Mouse (Mus musculus) embryo, embryonic 11.5 days (tissue): ENCODE measurements around the gene Klk1.
"Not testable (repeated sequence)": the region's sequence is repeated elsewhere in the genome, so short reads cannot be mapped to it uniquely, and the experiment has no call there.

Experiments used
- DNase-seq: peaks from one replicate; pipeline ENCODE4 v3.0.0-alpha.2; 2012; ENCODE audit warnings: low read depth, low spot score

Gene Klk1

DNA sequence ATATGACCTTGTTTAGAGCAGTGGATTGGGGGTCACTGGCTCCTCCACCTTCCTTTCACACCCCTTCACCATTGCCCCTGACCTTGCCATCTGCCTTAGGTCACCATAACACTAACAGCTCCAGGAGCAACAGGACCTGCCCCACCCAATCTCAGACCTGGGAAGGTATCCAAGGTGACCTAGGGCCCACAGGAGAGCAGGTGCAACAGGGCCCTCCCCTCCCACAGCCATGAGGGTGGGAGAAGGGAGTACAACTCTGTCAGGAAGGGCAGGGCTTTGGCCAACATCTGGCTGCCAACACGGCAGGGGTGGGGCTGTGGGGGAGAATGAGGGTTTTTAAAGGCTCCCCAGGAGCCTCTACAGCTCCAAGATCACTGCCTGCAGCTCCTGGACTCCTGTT is at the start of gene Klk1:
Klk1 (plus strand) TSS at position 285 of the 400 bp plus-strand sequence.
- no peak for DNase-seq

GRCm38 (mm10) chr7:44179299-44180045 is 45.7 kb upstream of the Klk1 start:
- no peak for DNase-seq

GRCm38 (mm10) chr7:44186516-44186915 is 38.6 kb upstream of the Klk1 start:
- DNase-seq: not testable (repeated sequence)

GRCm38 (mm10) chr7:44187936-44188335 is 37.2 kb upstream of the Klk1 start, which contains the start of gene Klk1b24:
Gene Klk1b24, plus strand, starts transcription at chr7:44188236.
- DNase-seq: not testable (repeated sequence)

GRCm38 (mm10) chr7:44193466-44193865 is 31.7 kb upstream of the Klk1 start:
- not testable (repeated sequence) for DNase-seq

DNA sequence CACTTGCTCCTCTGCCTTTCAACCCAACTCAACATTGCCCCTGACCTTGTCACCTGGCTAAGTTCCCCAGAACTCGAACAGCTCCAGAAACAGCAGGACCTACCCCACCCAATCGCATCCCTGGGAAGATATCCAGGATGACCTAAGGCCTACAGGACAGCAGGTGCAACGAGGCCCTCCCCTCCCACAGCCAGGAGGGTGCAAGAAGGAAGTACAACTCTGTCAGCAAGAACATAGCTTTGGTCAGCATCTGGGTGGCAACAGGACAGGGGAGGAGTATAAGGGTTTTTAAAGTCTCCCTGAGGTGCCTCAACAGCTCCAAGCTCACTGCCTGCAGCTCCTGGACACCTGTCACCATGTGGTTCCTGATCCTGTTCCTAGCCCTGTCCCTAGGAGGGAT is 27.3 kb upstream of the Klk1 start, which contains the start of gene Klk1b3:
Klk1b3 (plus strand) TSS at position 301 of the 400 bp plus-strand sequence.
- DNase-seq: no peak

DNA sequence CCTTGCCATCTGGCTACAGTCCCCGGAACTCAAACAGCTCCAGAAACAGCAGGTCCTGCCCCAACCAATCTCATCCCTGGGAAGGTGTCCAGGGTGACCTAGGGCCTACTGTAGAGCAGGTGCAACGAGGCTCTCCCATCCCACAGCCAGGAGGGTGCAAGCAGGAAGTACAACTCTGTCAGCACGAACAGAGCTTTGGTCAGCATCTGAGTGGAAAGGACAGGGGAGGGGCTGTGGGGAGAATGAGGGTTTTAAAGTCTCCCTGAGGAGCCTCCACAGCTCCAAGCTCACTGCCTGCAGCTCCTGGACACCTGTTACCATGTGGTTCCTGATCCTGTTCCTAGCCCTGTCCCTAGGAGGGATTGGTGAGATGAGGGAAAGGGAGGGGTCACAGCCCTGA is 18.0 kb upstream of the Klk1 start, which contains the start of gene Klk1b4:
Klk1b4 (plus strand) TSS at position 301 of the 400 bp plus-strand sequence.
- not testable (repeated sequence) for DNase-seq

DNA sequence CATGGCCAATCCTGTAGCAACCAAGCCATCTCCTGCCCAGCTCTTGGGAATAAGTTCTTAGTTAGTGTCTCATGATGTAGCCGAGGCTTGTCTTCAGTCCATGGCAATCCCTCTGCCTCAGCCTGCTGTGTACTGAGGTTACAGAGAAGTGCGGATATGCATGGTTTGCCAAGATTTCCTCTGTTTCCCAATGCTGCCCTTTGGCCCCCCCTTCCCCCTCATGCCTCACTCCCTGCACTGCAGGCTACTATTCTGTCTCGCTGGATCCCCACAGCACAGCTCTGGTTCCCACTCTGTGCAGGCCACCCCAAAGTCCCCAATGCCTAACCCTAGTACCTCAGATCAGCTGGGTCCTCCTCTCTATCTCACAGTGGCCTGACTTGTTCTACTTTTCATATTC is 16.9 kb upstream of the Klk1 start:
- DNase-seq: no peak

- no peak for DNase-seq
These were observed 9.5 kb upstream of the Klk1 start, which contains the start of gene Klk1b5 for GRCm38 (mm10) chr7:44215645-44216044. Gene Klk1b5, plus strand, starts transcription at chr7:44215945.

- DNase-seq: not testable (repeated sequence)
These were observed 3.6 kb upstream of the Klk1 start for GRCm38 (mm10) chr7:44221601-44222000.

- not testable (repeated sequence) for DNase-seq
These were observed 2.8 kb upstream of the Klk1 start for GRCm38 (mm10) chr7:44222335-44222734.

DNA sequence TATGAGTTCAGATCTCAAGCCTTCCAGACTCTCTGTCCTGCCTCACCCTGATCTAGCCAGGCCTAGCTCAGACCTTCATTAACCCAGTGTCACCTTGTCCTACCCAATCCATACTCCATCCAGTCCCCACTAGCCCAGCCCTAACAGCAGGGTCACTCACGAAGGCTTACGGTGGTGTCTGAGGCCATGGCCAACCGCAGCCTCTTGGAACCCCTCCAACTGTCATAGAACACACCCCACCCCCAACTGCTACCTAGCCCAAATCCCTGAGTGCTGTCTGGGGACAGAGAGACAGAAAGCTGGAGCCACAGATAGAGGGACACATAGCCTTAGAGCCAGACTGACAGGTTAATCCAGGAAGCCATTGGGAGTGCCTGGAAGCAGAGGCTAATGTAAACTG is 10.7 kb downstream of the Klk1 start, which contains the start of gene Gm36864:
Gm36864 (plus strand) TSS at position 269 of the 400 bp plus-strand sequence.
- DNase-seq: no peak

GRCm38 (mm10) chr7:44239913-44240312 is 14.8 kb downstream of the Klk1 start:
- DNase-seq: no peak

DNA sequence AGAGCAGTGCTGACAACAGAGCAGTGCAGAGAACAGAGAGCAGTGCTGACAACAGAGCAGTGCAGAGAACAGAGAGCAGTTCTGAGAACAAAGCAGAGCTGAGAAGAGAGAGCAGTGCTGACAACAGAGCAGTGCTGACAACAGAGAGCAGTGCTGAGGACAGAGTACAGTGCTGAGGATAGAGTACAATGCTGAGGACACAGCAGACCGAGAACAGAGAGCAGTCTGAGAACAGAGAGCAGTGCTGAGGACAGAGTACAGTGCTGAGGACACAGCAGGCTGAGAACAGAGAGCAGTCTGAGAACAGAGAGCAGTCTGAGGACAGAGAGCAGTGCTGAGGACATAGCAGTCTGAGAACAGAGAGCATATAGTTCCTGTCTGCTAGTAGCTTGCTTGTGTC is 15.6 kb downstream of the Klk1 start:
- no peak for DNase-seq

GRCm38 (mm10) chr7:44241163-44241562 is 16.0 kb downstream of the Klk1 start:
- no peak for DNase-seq

DNA sequence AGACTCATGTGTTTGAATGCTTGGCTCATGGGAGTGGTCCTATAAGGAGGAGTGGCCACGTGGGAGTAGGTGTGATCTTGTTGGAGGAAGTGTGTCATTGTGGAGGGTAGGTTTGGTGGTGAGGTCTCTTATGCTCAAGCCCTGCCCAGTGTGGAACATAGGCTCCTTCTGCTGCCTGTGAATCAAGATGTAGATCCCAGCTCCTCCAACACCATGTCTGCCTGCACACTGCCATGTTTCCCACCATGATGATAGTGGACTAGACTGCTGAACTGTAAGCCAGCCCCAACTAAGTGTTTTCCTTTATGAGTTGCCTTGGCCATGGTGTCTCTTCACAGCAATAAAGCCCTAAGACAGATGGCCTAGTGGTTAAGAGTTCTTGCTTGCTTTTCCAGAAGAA is 18.9 kb downstream of the Klk1 start:
- no peak for DNase-seq

DNA sequence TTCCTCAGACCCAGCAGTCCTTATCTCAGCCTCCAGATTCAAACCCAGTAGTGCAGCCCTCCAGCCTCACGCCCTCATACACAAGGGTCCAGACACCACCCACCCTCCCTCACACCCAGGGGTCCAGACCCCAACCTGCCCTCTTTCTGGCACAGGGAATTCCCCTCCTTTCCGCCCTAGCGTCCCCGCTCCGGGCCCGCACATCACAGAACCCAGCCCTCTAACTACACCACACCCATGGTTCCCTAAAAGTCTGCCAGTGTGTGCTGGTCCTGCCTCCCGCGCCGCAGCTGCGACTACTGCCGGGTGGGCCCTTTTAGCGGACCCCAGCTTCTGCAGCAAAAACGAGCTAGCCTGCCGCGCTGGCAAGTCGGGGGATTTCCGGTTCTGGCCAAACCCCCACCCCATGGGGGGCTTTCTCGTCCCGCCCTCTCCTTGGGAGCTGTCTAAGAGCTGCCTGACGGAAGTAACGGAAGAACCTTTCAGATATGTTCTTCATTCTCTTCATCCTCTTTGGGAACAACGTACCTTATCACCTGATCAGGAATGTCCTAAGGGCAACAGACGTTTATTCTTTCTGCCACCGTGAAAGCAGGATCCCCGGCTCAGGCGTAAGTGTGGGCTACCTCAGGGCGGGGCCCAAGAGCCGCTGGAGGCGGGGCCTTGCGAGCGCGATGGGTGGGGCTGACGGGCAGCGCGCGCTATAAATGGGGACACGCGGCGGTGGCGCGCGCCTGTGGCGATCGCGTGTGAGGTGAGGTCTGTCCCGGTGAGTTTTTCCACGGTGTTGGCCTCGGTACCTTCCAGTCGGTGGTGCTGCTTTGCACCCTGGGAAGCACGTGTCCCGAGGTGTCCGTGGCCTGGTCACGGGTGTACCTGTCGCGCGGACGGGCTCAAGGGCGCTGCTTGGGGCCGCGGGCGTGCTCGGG is 21.2 kb downstream of the Klk1 start, which contains the start of the genes 1700028J19Rik and 2410002F23Rik:
1700028J19Rik (minus strand) TSS at position 641 of the 929 bp plus-strand sequence.
2410002F23Rik (plus strand) TSS at position 668 of the 929 bp plus-strand sequence.
- DNase-seq: peak; percentile 82

- DNase-seq: peak; percentile 48
These were observed 21.9 kb downstream of the Klk1 start for GRCm38 (mm10) chr7:44246984-44247470.

GRCm38 (mm10) chr7:44247971-44248370 is 22.8 kb downstream of the Klk1 start:
- no peak for DNase-seq

DNA sequence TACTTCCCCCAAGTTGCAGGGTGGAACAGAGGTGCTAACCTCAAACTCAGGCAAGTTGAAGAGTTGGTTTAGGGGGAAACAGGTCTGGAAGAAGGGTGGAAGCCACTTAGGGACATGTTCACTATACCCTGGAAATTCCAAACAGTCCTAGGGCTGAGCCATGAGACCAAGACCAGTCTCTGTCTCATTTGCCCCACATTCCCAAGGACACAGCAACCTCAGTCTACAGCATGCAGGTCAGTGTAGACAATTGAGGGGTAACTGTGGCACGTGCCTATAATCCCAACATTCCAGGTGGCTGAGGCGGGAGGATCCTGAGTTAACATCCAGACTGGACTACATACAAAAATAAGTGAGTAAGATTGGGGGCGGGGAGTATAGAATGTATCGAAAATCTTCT is 24.1 kb downstream of the Klk1 start:
- DNase-seq: no peak

GRCm38 (mm10) chr7:44250732-44251275 is 25.6 kb downstream of the Klk1 start:
- DNase-seq: not testable (repeated sequence)
